Mouse (Mus musculus) heart, embryonic 12.5 days (tissue): ENCODE data around the gene Pdzrn3. TPM values are rescaled to one million over a fixed set of nuclear protein-coding genes. Genes with fewer than 3 reads are reported as not detected.

Experiments used
- ATAC-seq: fragments of 200-750 bp; cut with Nextera tagmentation; 2 replicates; pipeline ENCODE4 v1.8.0; 2017; ENCODE audit warnings: moderate TSS enrichment, moderate library complexity; ENCODE audit not compliant: insufficient number of reproducible peaks, low FRiP score
- H3K27ac ChIP-seq: fragments of 300-500 bp; sonication (generic); 2 replicates; pipeline ENCODE4 v1.5.1; 2016; ENCODE audit warnings: mild to moderate bottlenecking, moderate library complexity; ENCODE audit not compliant: poor library complexity, severe bottlenecking
- H3K27me3 ChIP-seq: fragments of 300-500 bp; sonication (generic); replicated peaks from 2 replicates; pipeline ENCODE4 v1.6.1; 2016; ENCODE audit warnings: mild to moderate bottlenecking, moderate library complexity
- H3K36me3 ChIP-seq: fragments of 300-500 bp; sonication (generic); 2 replicates; pipeline ENCODE4 v1.6.1; 2016; ENCODE audit warnings: mild to moderate bottlenecking, moderate library complexity
- H3K4me1 ChIP-seq: fragments of 300-500 bp; sonication (generic); replicated peaks from 2 replicates; pipeline ENCODE4 v1.6.1; 2016; ENCODE audit warnings: mild to moderate bottlenecking
- H3K4me2 ChIP-seq: fragments of 300-500 bp; sonication (generic); 2 replicates; pipeline ENCODE4 v1.6.1; 2016; ENCODE audit warnings: mild to moderate bottlenecking, moderate library complexity
- H3K4me3 ChIP-seq: fragments of 300-500 bp; sonication (generic); 2 replicates; pipeline ENCODE4 v1.5.1; 2016; ENCODE audit warnings: mild to moderate bottlenecking
- H3K9ac ChIP-seq: fragments of 300-500 bp; sonication (generic); 2 replicates; pipeline ENCODE4 v1.6.1; 2016; ENCODE audit warnings: mild to moderate bottlenecking, moderate library complexity
- H3K9me3 ChIP-seq: fragments of 300-500 bp; sonication (generic); replicated peaks from 2 replicates; pipeline ENCODE4 v1.6.1; 2016; ENCODE audit warnings: mild to moderate bottlenecking, moderate library complexity
- WGBS: fragments of 180-500 bp; shearing (Covaris S2); methylation state at CpG from one replicate; pipeline ENCODE4 v1.1.7; 2016; 5-methylcytosine and 5-hydroxymethylcytosine counted together
- polyA plus RNA-seq: library from polyadenylated mRNA; unstranded; fragments of >200 nt; fragmentation: Nextera tagmentation; extraction: Ambion mirVana; gene quantifications from 2 replicates; pipeline ENCODE4 v1.2.1, GENCODE M21; 2016

The Pdzrn3 gene
- polyA plus RNA-seq, 1 experiment from 2014 or later: 14.0 TPM

- H3K9ac ChIP-seq: no peak overlapping the region
- 64% methylated on average over 5 of the region's 5 CpGs for WGBS
- H3K4me1 ChIP-seq: peaks cover 36% of the 10 kb centered on the region
- ATAC-seq: no peak
- no peaks in the 10 kb centered on the region for H3K9me3 ChIP-seq
- H3K4me2 ChIP-seq: no peak overlapping the region
- H3K36me3 ChIP-seq: no peaks in the 10 kb centered on the region
- 0 out of 2 replicates have a peak, but pooled peaks cover 13% of the 10 kb centered on the region for H3K27me3 ChIP-seq
- no peak overlapping the region for H3K27ac ChIP-seq
- H3K4me3 ChIP-seq: no peak overlapping the region
Observed at GRCm38 (mm10) chr6:101195891-101196290, 181.8 kb downstream of the Pdzrn3 start.

GRCm38 (mm10) chr6:101194386-101194925 is 183.2 kb downstream of the Pdzrn3 start:
- ATAC-seq: no peak
- Histone ChIP-seq H3K9me3 (no peaks in the 10 kb centered on the region), H3K36me3 (no peaks in the 10 kb centered on the region), H3K27ac (no peak overlapping the region), H3K27me3 (0 out of 2 replicates have a peak, but pooled peaks cover 5% of the 10 kb centered on the region), H3K4me3 (no peak overlapping the region), H3K4me2 (no peak overlapping the region), H3K9ac (no peak overlapping the region), H3K4me1 (peaks cover 29% of the 10 kb centered on the region)
- 73% methylated on average over 8 of the region's 8 CpGs for WGBS

GRCm38 (mm10) chr6:101191576-101191975 is 186.1 kb downstream of the Pdzrn3 start:
- peaks cover 27% of the 10 kb centered on the region for H3K4me1 ChIP-seq
- H3K9me3 ChIP-seq: no peaks in the 10 kb centered on the region
- H3K4me2 ChIP-seq: no peak overlapping the region
- ATAC-seq: no peak
- no peak overlapping the region for H3K4me3 ChIP-seq
- no peak overlapping the region for H3K27ac ChIP-seq
- WGBS: 79% methylated on average over 5 of the region's 5 CpGs
- H3K9ac ChIP-seq: no peak overlapping the region
- no peaks in the 10 kb centered on the region for H3K27me3 ChIP-seq
- no peaks in the 10 kb centered on the region for H3K36me3 ChIP-seq

- H3K9ac ChIP-seq: no peak overlapping the region
- no peak overlapping the region for H3K27ac ChIP-seq
- no peaks in the 10 kb centered on the region for H3K9me3 ChIP-seq
- H3K36me3 ChIP-seq: no peaks in the 10 kb centered on the region
- 77% methylated on average over 6 of the region's 6 CpGs for WGBS
- no peaks in the 10 kb centered on the region for H3K27me3 ChIP-seq
- peaks cover 10% of the 10 kb centered on the region for H3K4me1 ChIP-seq
- H3K4me2 ChIP-seq: no peak overlapping the region
- no peak overlapping the region for H3K4me3 ChIP-seq
- ATAC-seq: no peak
Observed at GRCm38 (mm10) chr6:101187322-101187721, 190.4 kb downstream of the Pdzrn3 start.

GRCm38 (mm10) chr6:101186887-101187286 is 190.8 kb downstream of the Pdzrn3 start:
- Histone ChIP-seq H3K36me3 (no peaks in the 10 kb centered on the region), H3K27me3 (no peaks in the 10 kb centered on the region), H3K4me2 (no peak overlapping the region), H3K27ac (no peak overlapping the region), H3K9ac (no peak overlapping the region), H3K9me3 (no peaks in the 10 kb centered on the region), H3K4me3 (no peak overlapping the region), H3K4me1 (peaks cover 7% of the 10 kb centered on the region)
- 33% methylated on average over 3 of the region's 3 CpGs for WGBS
- ATAC-seq: no peak

GRCm38 (mm10) chr6:101184103-101184785 is 193.5 kb downstream of the Pdzrn3 start:
- no peak overlapping the region for H3K27ac ChIP-seq
- ATAC-seq: no peak
- no peak overlapping the region for H3K4me2 ChIP-seq
- 71% methylated on average over 10 of the region's 10 CpGs for WGBS
- no peaks in the 10 kb centered on the region for H3K27me3 ChIP-seq
- no peaks in the 10 kb centered on the region for H3K9me3 ChIP-seq
- no peak overlapping the region for H3K9ac ChIP-seq
- no peak overlapping the region for H3K4me3 ChIP-seq
- H3K4me1 ChIP-seq: peaks cover 10% of the 10 kb centered on the region
- H3K36me3 ChIP-seq: no peaks in the 10 kb centered on the region

- H3K4me3 ChIP-seq: no peak overlapping the region
- no peak overlapping the region for H3K4me2 ChIP-seq
- H3K4me1 ChIP-seq: peaks cover 17% of the 10 kb centered on the region
- no peak overlapping the region for H3K27ac ChIP-seq
- H3K27me3 ChIP-seq: peaks cover 18% of the 10 kb centered on the region; the same call in 1 of the 2 replicates
- H3K36me3 ChIP-seq: peaks cover 29% of the 10 kb centered on the region
- no peaks in the 10 kb centered on the region; the same call in 1 of the 2 replicates for H3K9me3 ChIP-seq
- no peak for ATAC-seq
- WGBS: 49% methylated on average over 7 of the region's 7 CpGs
- H3K9ac ChIP-seq: no peak overlapping the region
Observed at GRCm38 (mm10) chr6:101170699-101171098, 207.0 kb downstream of the Pdzrn3 start.

- Histone ChIP-seq H3K4me1 (no peaks in the 10 kb centered on the region), H3K27ac (no peak overlapping the region), H3K36me3 (peaks cover 62% of the 10 kb centered on the region), H3K4me2 (no peak overlapping the region), H3K27me3 (no peaks in the 10 kb centered on the region), H3K4me3 (no peak overlapping the region), H3K9ac (no peak overlapping the region), H3K9me3 (0 out of 2 replicates have a peak, but pooled peaks cover 6% of the 10 kb centered on the region)
- 67% methylated on average over 1 of the region's 1 CpGs for WGBS
- ATAC-seq: no peak
Observed at GRCm38 (mm10) chr6:101153511-101153921, 224.2 kb downstream of the Pdzrn3 start.

- 64% methylated on average over 3 of the region's 3 CpGs for WGBS
- Histone ChIP-seq H3K4me1 (no peaks in the 10 kb centered on the region), H3K27me3 (no peaks in the 10 kb centered on the region), H3K36me3 (no peaks in the 10 kb centered on the region), H3K4me3 (no peak overlapping the region), H3K9ac (no peak overlapping the region), H3K4me2 (no peak overlapping the region), H3K27ac (no peak overlapping the region), H3K9me3 (no peaks in the 10 kb centered on the region)
- no peak for ATAC-seq
Observed at GRCm38 (mm10) chr6:101135368-101135767, 242.3 kb downstream of the Pdzrn3 start.

- Histone ChIP-seq H3K9ac (no peak overlapping the region), H3K4me1 (peaks cover 11% of the 10 kb centered on the region; the same call in 1 of the 2 replicates), H3K27ac (no peak overlapping the region), H3K27me3 (no peaks in the 10 kb centered on the region), H3K4me2 (no peak overlapping the region), H3K9me3 (no peaks in the 10 kb centered on the region), H3K4me3 (no peak overlapping the region), H3K36me3 (no peaks in the 10 kb centered on the region)
- 64% methylated on average over 5 of the region's 5 CpGs for WGBS
- ATAC-seq: no peak
Observed at GRCm38 (mm10) chr6:101125396-101125795, 252.3 kb downstream of the Pdzrn3 start.

GRCm38 (mm10) chr6:101108951-101109350 is 268.7 kb downstream of the Pdzrn3 start:
- Histone ChIP-seq H3K9me3 (no peaks in the 10 kb centered on the region), H3K36me3 (no peaks in the 10 kb centered on the region), H3K4me2 (no peak overlapping the region), H3K27me3 (no peaks in the 10 kb centered on the region), H3K9ac (no peak overlapping the region), H3K27ac (no peak overlapping the region), H3K4me3 (no peak overlapping the region), H3K4me1 (no peaks in the 10 kb centered on the region)
- 56% methylated on average over 1 of the region's 1 CpGs for WGBS
- no peak for ATAC-seq
